Mouse (Mus musculus) CH12.LX (cell line): ENCODE data around the gene Wfikkn1. TPM values are rescaled to one million over a fixed set of nuclear protein-coding genes. Genes with fewer than 3 reads are reported as not detected.

Source experiments
- DNase-seq: peaks from one replicate; pipeline ENCODE4 v3.0.0-alpha.2; 2013; ENCODE audit errors: extremely low read depth
- H3K27ac ChIP-seq: 2 replicates; pipeline ENCODE4 v1.5.1; 2012; ENCODE audit warnings: low read depth, mild to moderate bottlenecking, control low read depth, moderate library complexity; ENCODE audit not compliant: insufficient read depth
- H3K27me3 ChIP-seq: replicated peaks from 2 replicates; pipeline ENCODE3; 2012; ENCODE audit warnings: inconsistent platforms
- H3K36me3 ChIP-seq, 2 experiments: replicated peaks in 1 of 2; 2 replicates each; pipeline versions ENCODE3 to v1.6.1; 2012; ENCODE audit warnings: inconsistent platforms in 1 of 2, low read length in 1 of 2, mild to moderate bottlenecking in 1 of 2, mixed read lengths in 1 of 2, moderate library complexity in 1 of 2; ENCODE audit not compliant: control insufficient read depth in 1 of 2, insufficient read depth in 1 of 2
- H3K4me1 ChIP-seq, 2 experiments: 2 replicates each; pipeline ENCODE4 v1.6.1; 2012; ENCODE audit warnings: inconsistent platforms in 1 of 2, moderate library complexity in 1 of 2; ENCODE audit not compliant: insufficient read depth in 2 of 2, control insufficient read depth in 1 of 2
- H3K4me2 ChIP-seq: 2 replicates; pipeline ENCODE4 v1.6.1; 2012; ENCODE audit warnings: low read depth, mild to moderate bottlenecking, control low read depth; ENCODE audit not compliant: poor library complexity, insufficient read depth, severe bottlenecking
- H3K4me3 ChIP-seq, 3 experiments: fragments of 150-350 bp in 1 of 3; sonication (generic) in 1 of 3; replicated peaks in 1 of 3; 2 replicates each; pipeline versions ENCODE3 to v1.5.1; 2011 to 2012; ENCODE audit warnings: low read depth in 2 of 3, low read length in 2 of 3, mild to moderate bottlenecking in 2 of 3, moderate library complexity in 2 of 3, control low read depth in 1 of 3, improper control_type of control experiment in 1 of 3, inconsistent platforms in 1 of 3, mixed read lengths in 1 of 3; ENCODE audit not compliant: poor library complexity in 1 of 3
- H3K79me2 ChIP-seq: replicated peaks from 2 replicates; pipeline ENCODE4 v1.6.1; 2012; ENCODE audit warnings: mild to moderate bottlenecking, moderate library complexity; ENCODE audit not compliant: control insufficient read depth, poor library complexity, insufficient read depth, severe bottlenecking; ENCODE audit errors: extremely low read depth
- H3K9ac ChIP-seq: 2 replicates; pipeline ENCODE4 v1.6.1; 2012; ENCODE audit warnings: low read depth, mild to moderate bottlenecking, control low read depth, moderate library complexity; ENCODE audit not compliant: insufficient read depth
- H3K9me3 ChIP-seq: replicated peaks from 2 replicates; pipeline ENCODE3; 2012; ENCODE audit warnings: low read length, inconsistent platforms, mixed read lengths
- BHLHE40 ChIP-seq: IDR thresholded peaks from 2 replicates; pipeline ENCODE4 v1.6.1; 2011; ENCODE audit warnings: mild to moderate bottlenecking, low read depth, low read length, improper control_type of control experiment
- CHD1 ChIP-seq: IDR thresholded peaks from 2 replicates; pipeline ENCODE4 v1.6.1; 2012; ENCODE audit warnings: low read depth, low read length, improper control_type of control experiment, inconsistent platforms
- CHD2 ChIP-seq: IDR thresholded peaks from 2 replicates; pipeline ENCODE4 v1.6.1; 2011; ENCODE audit warnings: low read length, improper control_type of control experiment
- E2F4 ChIP-seq: IDR thresholded peaks from 2 replicates; pipeline ENCODE4 v1.6.1; 2011; ENCODE audit warnings: low read depth, low read length, improper control_type of control experiment; ENCODE audit not compliant: insufficient replicate concordance
- ELF1 ChIP-seq: IDR thresholded peaks from 2 replicates; pipeline ENCODE4 v1.6.1; 2014; ENCODE audit warnings: low read depth, mild to moderate bottlenecking, inconsistent platforms, low read length, improper control_type of control experiment
- EP300 ChIP-seq: IDR thresholded peaks from 2 replicates; pipeline ENCODE4 v1.6.1; 2011; ENCODE audit warnings: low read length, improper control_type of control experiment
- GABPA ChIP-seq: IDR thresholded peaks from 2 replicates; pipeline ENCODE4 v1.6.1; 2012; ENCODE audit warnings: low read depth, low read length, improper control_type of control experiment, inconsistent platforms; ENCODE audit not compliant: insufficient replicate concordance
- IRF4 ChIP-seq: IDR thresholded peaks from 2 replicates; pipeline ENCODE4 v1.6.1; 2014; ENCODE audit warnings: low read depth, mild to moderate bottlenecking, inconsistent platforms, low read length, improper control_type of control experiment
- JUND ChIP-seq: conservative IDR thresholded peaks from 2 replicates; pipeline ENCODE4 v1.6.1; 2011; ENCODE audit warnings: low read depth, low read length, improper control_type of control experiment
- KAT2A ChIP-seq: IDR thresholded peaks from 2 replicates; pipeline ENCODE4 v1.6.1; 2012; ENCODE audit warnings: low read length, improper control_type of control experiment, inconsistent platforms; ENCODE audit not compliant: insufficient replicate concordance
- MAFK ChIP-seq: IDR thresholded peaks from 2 replicates; pipeline ENCODE4 v1.6.1; 2011; ENCODE audit warnings: low read length, improper control_type of control experiment; ENCODE audit not compliant: insufficient replicate concordance
- MAZ ChIP-seq: IDR thresholded peaks from 2 replicates; pipeline ENCODE4 v1.6.1; 2012; ENCODE audit warnings: low read depth, mild to moderate bottlenecking, inconsistent platforms, low read length, improper control_type of control experiment, moderate library complexity
- MEF2A ChIP-seq: IDR thresholded peaks from 2 replicates; pipeline ENCODE4 v1.6.1; 2014; ENCODE audit warnings: low read depth, mild to moderate bottlenecking, inconsistent platforms, low read length, improper control_type of control experiment, borderline replicate concordance
- MXI1 ChIP-seq: IDR thresholded peaks from 2 replicates; pipeline ENCODE4 v1.6.1; 2011; ENCODE audit warnings: mild to moderate bottlenecking, low read depth, low read length, improper control_type of control experiment
- MYC ChIP-seq: IDR thresholded peaks from 2 replicates; pipeline ENCODE4 v1.6.1; 2011; ENCODE audit warnings: low read depth, mild to moderate bottlenecking, improper control_type of control experiment, low read length
- NRF1 ChIP-seq: IDR thresholded peaks from 2 replicates; pipeline ENCODE4 v1.6.1; 2014; ENCODE audit warnings: low read depth, mild to moderate bottlenecking, inconsistent platforms, low read length, improper control_type of control experiment, moderate library complexity
- PAX5 ChIP-seq: IDR thresholded peaks from 2 replicates; pipeline ENCODE4 v1.6.1; 2012; ENCODE audit warnings: low read length, inconsistent platforms, mixed read lengths
- POLR2A ChIP-seq: IDR thresholded peaks from 2 replicates; pipeline ENCODE4 v1.6.1; 2011; ENCODE audit warnings: low read depth, mild to moderate bottlenecking, improper control_type of control experiment, low read length
- RCOR1 ChIP-seq: conservative IDR thresholded peaks from 2 replicates; pipeline ENCODE4 v1.6.1; 2012; ENCODE audit warnings: low read depth, mild to moderate bottlenecking, inconsistent platforms, low read length, improper control_type of control experiment
- SMC3 ChIP-seq: IDR thresholded peaks from 2 replicates; pipeline ENCODE4 v1.6.1; 2011; ENCODE audit warnings: low read depth, low read length, improper control_type of control experiment
- TBP ChIP-seq: conservative IDR thresholded peaks from 2 replicates; pipeline ENCODE4 v1.6.1; 2011; ENCODE audit warnings: low read depth, low read length, improper control_type of control experiment
- USF2 ChIP-seq: conservative IDR thresholded peaks from 2 replicates; pipeline ENCODE4 v1.6.1; 2011; ENCODE audit warnings: low read depth, low read length, improper control_type of control experiment
- ZMIZ1 ChIP-seq: IDR thresholded peaks from 2 replicates; pipeline ENCODE4 v1.6.1; 2012; ENCODE audit warnings: low read depth, mild to moderate bottlenecking, inconsistent platforms, low read length, improper control_type of control experiment
- dilution Hi-C: fragments of 300-500 bp; cut with MboI; formaldehyde crosslinking; loops from 2 replicates; pipeline ENCODE4 v1.14.3; 2020; ENCODE audit warnings: low sequenced_read_pairs; ENCODE audit not compliant: extremely low pct_unique_long_range_greater_than_20kb, extremely low pct_ligation_motif_present
- in situ Hi-C: fragments of 300-500 bp; cut with MboI; formaldehyde crosslinking; loops from 3 replicates; pipeline ENCODE4 v1.14.3; 2019; ENCODE audit warnings: low sequenced_read_pairs, low pct_ligation_motif_present, low pct_unique_long_range_greater_than_20kb, mixed read lengths
- polyA plus RNA-seq: library from polyadenylated mRNA; unstranded; fragments of >175 nt; gene quantifications from 2 replicates; pipeline ENCODE4 v1.2.1, GENCODE M21; 2012; ENCODE audit warnings: low read depth; ENCODE audit not compliant: insufficient read length
- total RNA-seq, 2 experiments: library from RNA; depleted of rRNA; stranded (reverse); fragments of 300-350 nt in 1 of 2; fragments of >200 nt in 1 of 2; gene quantifications; 2 replicates each; pipeline ENCODE4 v1.2.3; 2012 to 2014

Gene Wfikkn1
- total and polyA plus RNA-seq, 3 experiments = 0.34 to 0.69 TPM; not detected in 1

DNA sequence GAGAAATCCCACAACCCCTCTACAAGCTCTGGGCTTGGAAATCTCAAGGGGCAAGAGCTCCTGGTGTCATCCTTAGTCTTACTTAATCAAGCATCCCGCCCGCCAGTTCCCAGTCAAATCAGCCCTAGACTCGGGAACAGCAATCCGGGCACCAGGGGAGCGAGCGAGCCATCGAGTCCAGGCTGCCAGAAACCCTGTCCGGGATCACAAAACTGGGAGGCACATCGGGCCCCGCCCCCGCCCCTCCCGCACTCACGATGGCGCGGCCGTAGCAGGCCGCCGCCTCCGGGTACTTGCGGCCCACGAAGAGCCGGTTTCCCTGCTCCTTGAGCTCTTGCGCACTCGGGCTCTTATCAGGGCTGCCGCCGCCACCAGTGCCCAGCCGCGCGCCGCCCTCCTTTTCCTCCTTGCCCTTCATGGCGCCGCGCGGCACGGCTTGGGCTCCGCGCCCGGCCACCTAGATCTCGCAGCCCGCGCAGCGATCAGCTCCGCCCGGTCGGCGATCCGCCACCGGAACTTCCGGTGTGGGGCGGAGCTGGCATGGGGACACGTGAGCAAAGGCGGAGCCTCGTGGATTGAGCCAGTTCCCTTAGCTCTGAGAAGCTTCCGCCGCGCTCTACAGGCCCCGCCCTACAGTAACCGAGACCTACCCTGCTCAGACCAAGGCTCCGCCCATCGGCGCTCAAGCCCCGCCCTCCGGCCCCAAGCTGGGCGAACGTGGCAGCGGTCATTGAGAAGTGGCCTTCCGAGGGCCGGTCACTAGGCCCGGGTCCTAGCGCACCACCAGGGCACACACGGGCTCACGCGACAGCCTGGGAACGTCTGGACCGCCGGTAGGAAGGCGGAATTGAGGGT is 48.0 kb downstream of the Wfikkn1 start (continued):
- TF ChIP-seq MAFK (no peak), PAX5 (no peak), MAZ (no peak; the same call in 1 of the 2 replicates), BHLHE40 (peak; percentile 94), KAT2A (0 out of 2 replicates have a peak, but pooled peaks have one; percentile 69), CHD1 (no peak), GABPA (no peak), MYC (peak; percentile 65; the same call in 1 of the 2 replicates), CHD2 (no peak)

DNA sequence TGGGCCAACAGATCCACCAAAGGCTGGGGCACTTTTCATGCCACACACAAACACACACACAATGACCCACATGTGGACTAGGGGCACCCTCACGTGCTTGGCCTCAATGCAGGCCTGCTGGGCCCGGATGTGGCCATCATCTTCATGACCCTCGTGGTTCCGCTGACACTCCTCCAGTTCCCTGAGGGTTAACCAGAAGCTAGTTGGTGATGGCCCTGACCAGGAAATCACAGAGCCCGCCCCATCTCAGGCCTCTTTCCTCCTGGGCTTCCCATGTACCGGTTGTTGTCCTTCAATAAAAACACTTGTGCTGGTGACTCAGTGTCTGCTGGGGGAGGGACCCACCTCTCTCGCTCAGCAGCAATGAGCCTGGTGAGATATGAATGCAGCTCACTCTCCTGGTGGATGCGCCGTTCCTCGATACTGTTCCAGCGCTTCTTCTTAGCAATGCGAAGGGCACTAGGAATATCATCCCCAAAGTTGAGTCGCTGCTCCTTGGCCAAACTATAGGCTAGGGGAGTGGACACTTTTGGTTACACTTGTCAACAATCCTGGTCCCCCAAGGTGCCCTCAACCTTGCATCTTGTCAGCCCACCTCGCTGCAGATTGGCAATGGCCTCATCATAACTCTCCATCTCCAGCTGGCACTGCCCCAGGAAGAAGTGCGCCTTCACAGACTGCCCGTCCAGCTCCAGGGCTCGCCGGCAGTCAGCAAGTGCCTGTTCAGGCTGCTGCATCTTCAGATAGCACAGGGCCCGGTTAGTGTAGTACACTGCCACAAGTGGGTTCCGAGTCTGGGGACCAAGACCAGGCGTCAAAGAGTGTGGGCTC is 49.0 kb downstream of the Wfikkn1 start:
- peaks cover 56 to 77% of the 10 kb centered on the region in 2 experiments for H3K36me3 ChIP-seq
- TF ChIP-seq NRF1 = no peak

GRCm38 (mm10) chr17:25830806-25831431 is 49.7 kb downstream of the Wfikkn1 start:
- H3K27me3 ChIP-seq = no peaks in the 10 kb centered on the region
- peaks cover 23 to 54% of the 10 kb centered on the region in 2 experiments for H3K4me1 ChIP-seq
- H3K36me3 ChIP-seq = peaks cover 56 to 77% of the 10 kb centered on the region in 2 experiments
- TF ChIP-seq IRF4 (no peak), SMC3 (no peak), ZMIZ1 (no peak), TBP (no peak), RCOR1 (no peak), MXI1 (no peak), POLR2A (no peak), E2F4 (no peak), ELF1 (no peak), EP300 (no peak), CHD2 (no peak), MYC (no peak), USF2 (no peak), MEF2A (no peak), KAT2A (no peak), JUND (no peak)
- dilution Hi-C loops = no loop called here
- no peaks in the 10 kb centered on the region for H3K9me3 ChIP-seq
- no peak for DNase-seq
- no peak overlapping the region for H3K4me2 ChIP-seq
- no peak overlapping the region for H3K27ac ChIP-seq
- peak overlapping the region in 1 of 3 experiments; percentile 13 for H3K4me3 ChIP-seq
- in situ Hi-C loops = no loop called here
- H3K9ac ChIP-seq = no peak overlapping the region; the same call in 1 of the 2 replicates
- H3K79me2 ChIP-seq = peaks cover 14% of the 10 kb centered on the region

More for the DNA sequence above, 49.0 kb downstream of the Wfikkn1 start:
- no peak for DNase-seq
- H3K4me3 ChIP-seq = peak overlapping the region; percentile 71 to 81 (median 80)
- H3K9ac ChIP-seq = peak overlapping the region; percentile 90
- in situ Hi-C loops = no loop called here
- dilution Hi-C loops = no loop called here
- H3K79me2 ChIP-seq = peaks cover 14% of the 10 kb centered on the region
- H3K4me2 ChIP-seq = peak overlapping the region; percentile 85
- peaks cover 23 to 48% of the 10 kb centered on the region in 2 experiments for H3K4me1 ChIP-seq
- H3K27me3 ChIP-seq = no peaks in the 10 kb centered on the region
- H3K27ac ChIP-seq = no peak overlapping the region
- H3K9me3 ChIP-seq = no peaks in the 10 kb centered on the region
